Mouse (Mus musculus) erythroblast, embryonic 14.5 days (primary cell): ENCODE results near the gene Speer4e.
"Not testable (repeated sequence)": the region's sequence is repeated elsewhere in the genome, so short reads cannot be mapped to it uniquely, and the experiment has no call there.

ENCODE experiments used
- GATA1 ChIP-seq: IDR thresholded peaks from 2 replicates; pipeline ENCODE4 v1.6.1; 2012; ENCODE audit warnings: low read length, inconsistent platforms, mixed read lengths
- TAL1 ChIP-seq: IDR thresholded peaks from 3 replicates; pipeline ENCODE4 v1.6.1; 2012; ENCODE audit warnings: low read length, inconsistent platforms, mixed read lengths

- not testable (repeated sequence) for TF ChIP-seq TAL1, GATA1
Observed at GRCm38 (mm10) chr5:14914799-14915198, 23.4 kb downstream of the Speer4e start, which contains the start of gene Gm9758.
